Mouse (Mus musculus): ENCODE measurements around the gene Fam83f.

- TF ChIP-seq CTCF (conservative IDR thresholded peaks at IDR 0.05; ENCODE audit: low read length) (no peak), POU5F1 (IDR thresholded peaks at IDR 0.05; ENCODE audit: borderline replicate concordance, low read length) (no peak)
Measured at GRCm38 (mm10) chr15:80674700-80675099, 3.1 kb downstream of the Fam83f start.
